Mouse (Mus musculus) MEL (cell line): ENCODE measurements around the gene Cacna1i.

Source experiments
- CTCF ChIP-seq, 3 experiments: IDR thresholded peaks in 2 of 3; conservative IDR thresholded peaks in 1 of 3; 2 replicates each; pipeline ENCODE4 v1.5.1; 2011 to 2012; ENCODE audit warnings: low read length in 3 of 3, low read depth in 2 of 3, mild to moderate bottlenecking in 2 of 3, improper control_type of control experiment in 1 of 3, inconsistent platforms in 1 of 3, mixed read lengths in 1 of 3, moderate library complexity in 1 of 3; ENCODE audit not compliant: control insufficient read depth in 1 of 3, insufficient read depth in 1 of 3, poor library complexity in 1 of 3, severe bottlenecking in 1 of 3
- POLR2A ChIP-seq, 2 experiments: IDR thresholded peaks; 2 replicates each; pipeline ENCODE4 v1.6.1; 2011 to 2012; ENCODE audit warnings: low read length in 2 of 2, mild to moderate bottlenecking in 2 of 2, control low read depth in 1 of 2, improper control_type of control experiment in 1 of 2, low read depth in 1 of 2, moderate library complexity in 1 of 2; ENCODE audit not compliant: control insufficient read depth in 1 of 2, insufficient read depth in 1 of 2, poor library complexity in 1 of 2

GRCm38 (mm10) chr15:80438423-80438822 lies 151.4 kb downstream of the Cacna1i start:
- TF ChIP-seq CTCF (IDR thresholded peaks at IDR 0.05 in 2 of 3, conservative IDR thresholded peaks at IDR 0.05 in 1 of 3; ENCODE audit: control insufficient read depth in 1 of 3, insufficient read depth in 1 of 3, low read depth in 2 of 3, low read length in 3 of 3, poor library complexity in 1 of 3, severe bottlenecking in 1 of 3) (no peak), POLR2A (IDR thresholded peaks at IDR 0.05; ENCODE audit: control insufficient read depth in 1 of 2, insufficient read depth in 1 of 2, low read depth in 1 of 2, low read length in 2 of 2, poor library complexity in 1 of 2) (no peak)
